Comparison of ENCODE assay signal across 11 mouse cellular contexts in the genomic region with DNA sequence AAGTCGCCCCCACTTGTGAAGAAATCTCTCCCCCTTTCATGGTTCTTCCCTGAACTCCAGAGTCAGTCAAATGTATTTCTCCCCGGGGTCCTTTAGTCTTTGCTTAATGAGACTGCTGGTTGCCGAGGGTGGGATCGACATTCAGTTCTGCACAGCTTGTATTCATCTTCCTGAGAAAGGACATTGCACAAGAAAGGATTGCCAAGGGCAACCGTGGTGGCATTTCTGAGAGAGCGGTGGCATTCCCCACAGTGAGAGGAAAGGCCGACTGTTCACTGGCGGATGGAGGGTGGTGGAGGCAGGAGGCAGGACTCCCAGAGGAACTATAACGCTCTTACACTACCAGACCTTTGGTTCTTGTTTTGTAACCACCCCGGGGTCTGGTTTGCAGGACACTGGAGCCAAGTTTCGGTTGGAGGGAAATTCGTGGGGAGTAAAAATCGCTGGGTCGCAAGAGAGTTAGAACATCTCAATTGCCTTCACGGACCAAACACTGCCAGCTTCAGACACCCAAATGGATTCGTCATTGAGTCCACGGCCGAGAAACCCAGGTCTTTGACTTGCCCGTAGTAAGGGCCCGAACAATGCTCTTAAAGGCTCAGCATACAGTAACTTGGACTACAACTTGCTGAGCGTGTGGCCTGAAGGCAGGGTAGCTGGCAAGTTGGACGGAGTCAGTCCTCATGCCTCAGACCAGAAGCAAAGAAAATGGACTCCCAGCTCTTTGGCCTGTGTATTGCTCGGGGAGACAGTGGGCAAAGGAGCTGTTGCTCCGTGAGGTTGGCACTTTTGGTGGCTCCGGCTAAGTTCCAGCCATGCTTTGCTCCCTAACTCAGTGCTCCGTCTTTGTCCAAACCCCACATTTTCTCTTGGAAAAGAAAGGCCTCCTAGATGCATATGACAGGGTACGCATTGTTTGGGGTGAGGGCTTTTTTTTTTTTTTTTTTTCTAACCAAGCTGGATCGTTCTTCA.
A peak's percentile ranks its signal among the peaks of the same experiment; 100 is the strongest.
DNase-seq lines count a peak whose midpoint lies in the region; ATAC-seq lines count a peak whose summit lies in the region.
"Had no signal": no experiment of that assay in that cellular context is flagged by ENCODE, and none has a peak within 500 bp of the region (broad histone marks: within the 10 kb centered on the region; RNA-seq: fewer than 3 reads in every experiment).

No protein-coding gene starts in this region.

- no peaks in the 10 kb centered on the region for H3K9me3 ChIP-seq in forebrain, embryonic 11.5 days (ENCODE audit: control insufficient read depth, low read length)
- H3K9me3 ChIP-seq: heart, embryonic 15.5 days; liver, embryonic 13.5 days had no signal

- H3K4me1 ChIP-seq in forebrain, embryonic 11.5 days (replicated peaks; ENCODE audit: control insufficient read depth, insufficient read depth, low read length), result peaks cover 8% of the 10 kb centered on the region; the same call in 1 of the 2 replicates
- H3K4me1 ChIP-seq: heart, embryonic 15.5 days; liver, embryonic 13.5 days had no signal

- H3K9ac ChIP-seq in forebrain, embryonic 11.5 days (ENCODE audit: low read length), result peak overlapping the region; percentile 20; the same call in 1 of the 2 replicates
- H3K9ac ChIP-seq: heart, embryonic 15.5 days; liver, embryonic 13.5 days had no signal

- no peaks in the 10 kb centered on the region for H3K27me3 ChIP-seq in forebrain, embryonic 11.5 days (ENCODE audit: control insufficient read depth, insufficient read depth, low read length)
- H3K27me3 ChIP-seq: heart, embryonic 15.5 days; liver, embryonic 13.5 days had no signal

- no peaks in the 10 kb centered on the region for H3K36me3 ChIP-seq in forebrain, embryonic 11.5 days (ENCODE audit: control insufficient read depth, insufficient read depth, low read length)
- H3K36me3 ChIP-seq: heart, embryonic 15.5 days; liver, embryonic 13.5 days had no signal

- H3K4me3 ChIP-seq in forebrain, embryonic 11.5 days (ENCODE audit: low read depth, low read length), result no peak overlapping the region
- H3K4me3 ChIP-seq: heart, embryonic 15.5 days; liver, embryonic 13.5 days had no signal

- 64% methylated on average over 28 of the region's 28 CpGs for WGBS in forebrain, embryonic 11.5 days

- H3K4me2 ChIP-seq in forebrain, embryonic 11.5 days (ENCODE audit: low read depth, low read length, severe bottlenecking), result no peak overlapping the region
- H3K4me2 ChIP-seq: heart, embryonic 15.5 days; liver, embryonic 13.5 days had no signal

- peak; percentile 34 for DNase-seq in adrenal gland, adult 8-10 months
- no peak for DNase-seq in adrenal gland, adult 18-20 months (ENCODE audit: low spot score in 2 of 2)
- DNase-seq in forebrain, embryonic 11.5 days (ENCODE audit: low spot score), result peak; percentile 80
- peak; percentile 44 to 60 for DNase-seq in layer of hippocampus, postnatal 10 days (ENCODE audit: low spot score in 2 of 2)
- DNase-seq in neural tube, embryonic 10.5 days (ENCODE audit: extremely low spot score, low spot score), result peak; percentile 48
- no peak for DNase-seq in kidney, postnatal 36 days
- DNase-seq in yolk sac, embryonic 10.5 days (ENCODE audit: low spot score), result no peak
- DNase-seq: liver, embryonic 13.5 days; thymus, adult 2 months had no signal

- peak overlapping the region; percentile 90 for H3K27ac ChIP-seq in forebrain, embryonic 11.5 days (ENCODE audit: low read depth, low read length)
- H3K27ac ChIP-seq: heart, embryonic 15.5 days; liver, embryonic 13.5 days had no signal

- ATAC-seq in forebrain, embryonic 11.5 days (replicated peaks; ENCODE audit: low FRiP score), result peak; percentile 81
- no peak for ATAC-seq in erythroblast, adult 5-6 weeks (replicated peaks; ENCODE audit: low FRiP score, poor library complexity, severe bottlenecking)

Comparison
In these comparisons a context has a peak if more than half of its experiments do, and no peak if none do; other contexts are left out.
1. DNase-seq: peak in adrenal gland, adult 8-10 months (single experiment), forebrain, embryonic 11.5 days (single experiment), layer of hippocampus, postnatal 10 days (2 of 2) and neural tube, embryonic 10.5 days (single experiment); none in adrenal gland, adult 18-20 months (0 of 2), kidney, postnatal 36 days (0 of 2) and yolk sac, embryonic 10.5 days (single experiment).